Mouse (Mus musculus): ENCODE data around the gene Lrpprc. TPM values are rescaled to one million over a fixed set of nuclear protein-coding genes. Genes with fewer than 3 reads are reported as not detected.

Gene Lrpprc
- polyA plus RNA-seq (2012; rRNA removed), result 39.6 and 40.3 TPM in 2 replicates

DNA sequence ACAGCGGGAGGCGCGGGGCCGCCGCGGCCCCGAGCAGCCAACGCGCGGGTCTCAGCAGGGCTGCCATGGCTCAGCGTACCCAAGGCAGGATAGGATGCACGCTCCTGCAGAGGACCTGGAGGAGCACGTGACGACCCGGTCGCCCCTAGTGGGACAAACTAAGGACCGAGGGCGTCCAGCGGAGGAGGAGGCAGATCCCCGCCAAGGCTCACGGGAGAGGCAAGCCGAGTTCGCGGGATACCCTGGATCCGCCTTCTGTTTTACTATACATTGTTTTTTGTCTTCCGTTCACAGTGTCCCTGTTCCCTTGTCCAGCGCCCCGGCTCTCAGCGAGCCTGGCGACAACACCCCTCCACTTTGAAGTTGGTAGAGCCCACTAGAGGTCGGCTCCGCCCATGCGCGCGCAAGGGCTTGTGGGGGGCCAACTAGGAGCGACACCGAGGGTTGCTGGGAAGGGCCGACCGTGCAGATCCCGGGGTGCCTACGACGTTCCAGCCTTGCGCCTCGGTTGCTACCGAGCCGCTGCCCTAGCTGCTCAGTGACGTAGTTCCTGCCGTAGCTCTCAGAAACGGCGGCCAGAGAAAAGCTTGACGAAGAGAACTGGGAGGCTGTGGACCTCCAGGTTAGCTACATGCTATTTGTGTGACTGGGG is at the start of gene Lrpprc:
Gene Lrpprc (minus strand): TSS at position 343 of the 652 bp plus-strand sequence.
- Histone ChIP-seq H3K27me3 (ENCODE audit: control insufficient read depth, insufficient read depth, low read length) (no peaks in the 10 kb centered on the region), H3K27ac (ENCODE audit: insufficient read depth, low read length) (peak within 1 kb of the TSS; percentile 93), H3K4me1 (ENCODE audit: control insufficient read depth, insufficient read depth, low read length) (peaks cover 8% of the 10 kb centered on the region; the same call in 1 of the 2 replicates), H3K4me3 (replicated peaks; ENCODE audit: insufficient read depth, low read depth, low read length) (peak within 1 kb of the TSS; percentile 78)
- WGBS, result under 1% methylated on average over 50 of the region's 51 CpGs
- no peak for TF ChIP-seq CTCF (IDR thresholded peaks at IDR 0.05; ENCODE audit: borderline replicate concordance, insufficient read depth, low read depth, low read length)
- peak; percentile 76 for TF ChIP-seq POLR2A (IDR thresholded peaks at IDR 0.05; ENCODE audit: borderline replicate concordance, insufficient read depth, low read length)
- peak; percentile 95 to 97 for DNase-seq

DNA sequence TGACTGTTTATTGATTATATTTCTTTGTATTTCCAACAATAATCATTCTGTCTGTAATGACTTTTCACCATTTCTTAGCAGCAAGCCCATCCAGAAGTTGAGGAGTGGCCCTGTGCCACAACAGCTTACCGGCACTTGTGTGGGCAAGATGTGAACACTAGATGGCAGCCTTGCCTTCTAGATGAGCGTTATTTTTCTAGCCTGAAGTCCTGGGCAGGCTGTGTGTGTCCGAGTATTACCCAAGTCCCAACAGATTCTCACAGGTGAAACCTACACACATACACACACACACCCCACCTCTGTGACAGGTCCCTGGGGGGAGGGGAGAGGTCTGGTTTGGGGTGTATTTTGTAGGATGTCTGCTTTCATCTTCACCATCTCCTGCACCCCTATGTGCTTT is 47.2 kb upstream of the Lrpprc start:
- no peaks in the 10 kb centered on the region for H3K4me1 ChIP-seq (ENCODE audit: control insufficient read depth, insufficient read depth, low read length)
- H3K27me3 ChIP-seq (ENCODE audit: control insufficient read depth, insufficient read depth, low read length), result no peaks in the 10 kb centered on the region
- DNase-seq, result peak; percentile 78 to 81
- H3K27ac ChIP-seq (ENCODE audit: insufficient read depth, low read length), result no peak overlapping the region
- TF ChIP-seq POLR2A (IDR thresholded peaks at IDR 0.05; ENCODE audit: borderline replicate concordance, insufficient read depth, low read length), result no peak
- TF ChIP-seq CTCF (IDR thresholded peaks at IDR 0.05; ENCODE audit: borderline replicate concordance, insufficient read depth, low read depth, low read length), result peak; percentile 98
- H3K4me3 ChIP-seq (replicated peaks; ENCODE audit: insufficient read depth, low read depth, low read length), result no peak overlapping the region
- WGBS, result 0% methylated on average over 3 of the region's 3 CpGs

DNA sequence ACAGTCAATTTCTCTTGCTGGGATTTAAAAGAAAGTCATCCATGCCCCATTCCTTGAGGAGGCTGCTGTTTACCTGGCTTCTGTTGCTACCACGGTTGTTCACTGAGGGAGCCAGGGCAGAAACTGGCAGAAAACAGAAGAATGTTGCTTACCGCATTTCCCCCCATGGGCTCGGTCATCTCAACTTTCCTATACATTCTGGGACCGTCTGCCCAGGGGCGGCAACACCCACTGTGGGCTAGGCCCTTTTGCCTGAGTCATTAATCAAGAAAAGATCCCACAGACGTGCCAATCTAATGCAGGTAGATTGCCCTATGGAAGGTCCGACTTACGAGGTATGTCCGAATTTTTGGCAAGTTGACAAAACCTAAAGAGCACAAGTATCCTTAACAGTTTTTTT is 44.7 kb upstream of the Lrpprc start:
- Histone ChIP-seq H3K27ac (ENCODE audit: insufficient read depth, low read length) (no peak overlapping the region), H3K27me3 (ENCODE audit: control insufficient read depth, insufficient read depth, low read length) (no peaks in the 10 kb centered on the region), H3K4me3 (replicated peaks; ENCODE audit: insufficient read depth, low read depth, low read length) (no peak overlapping the region), H3K4me1 (ENCODE audit: control insufficient read depth, insufficient read depth, low read length) (no peaks in the 10 kb centered on the region)
- no peak for DNase-seq
- TF ChIP-seq CTCF (IDR thresholded peaks at IDR 0.05; ENCODE audit: borderline replicate concordance, insufficient read depth, low read depth, low read length), result no peak
- TF ChIP-seq POLR2A (IDR thresholded peaks at IDR 0.05; ENCODE audit: borderline replicate concordance, insufficient read depth, low read length), result no peak
- WGBS, result 85% methylated on average over 9 of the region's 9 CpGs

- Histone ChIP-seq H3K4me3 (replicated peaks; ENCODE audit: insufficient read depth, low read depth, low read length) (no peak overlapping the region), H3K4me1 (ENCODE audit: control insufficient read depth, insufficient read depth, low read length) (no peaks in the 10 kb centered on the region), H3K27ac (ENCODE audit: insufficient read depth, low read length) (no peak overlapping the region), H3K27me3 (ENCODE audit: control insufficient read depth, insufficient read depth, low read length) (no peaks in the 10 kb centered on the region)
- DNase-seq, result no peak
- WGBS, result 18% methylated on average over 8 of the region's 8 CpGs
- TF ChIP-seq POLR2A (IDR thresholded peaks at IDR 0.05; ENCODE audit: borderline replicate concordance, insufficient read depth, low read length) (no peak), CTCF (IDR thresholded peaks at IDR 0.05; ENCODE audit: borderline replicate concordance, insufficient read depth, low read depth, low read length) (no peak)
These were observed 41.8 kb upstream of the Lrpprc start for GRCm38 (mm10) chr17:84832346-84832745.

- H3K4me1 ChIP-seq (ENCODE audit: control insufficient read depth, insufficient read depth, low read length), result no peaks in the 10 kb centered on the region
- H3K27me3 ChIP-seq (ENCODE audit: control insufficient read depth, insufficient read depth, low read length), result no peaks in the 10 kb centered on the region
- 94% methylated on average over 6 of the region's 6 CpGs for WGBS
- TF ChIP-seq POLR2A (IDR thresholded peaks at IDR 0.05; ENCODE audit: borderline replicate concordance, insufficient read depth, low read length), result no peak
- no peak for TF ChIP-seq CTCF (IDR thresholded peaks at IDR 0.05; ENCODE audit: borderline replicate concordance, insufficient read depth, low read depth, low read length)
- no peak overlapping the region for H3K4me3 ChIP-seq (replicated peaks; ENCODE audit: insufficient read depth, low read depth, low read length)
- no peak overlapping the region for H3K27ac ChIP-seq (ENCODE audit: insufficient read depth, low read length)
- no peak for DNase-seq
These were observed 37.7 kb upstream of the Lrpprc start for GRCm38 (mm10) chr17:84828301-84828700.

- Histone ChIP-seq H3K4me1 (ENCODE audit: control insufficient read depth, insufficient read depth, low read length) (no peaks in the 10 kb centered on the region), H3K27me3 (ENCODE audit: control insufficient read depth, insufficient read depth, low read length) (no peaks in the 10 kb centered on the region), H3K4me3 (replicated peaks; ENCODE audit: insufficient read depth, low read depth, low read length) (no peak overlapping the region), H3K27ac (ENCODE audit: insufficient read depth, low read length) (no peak overlapping the region)
- 16% methylated on average over 4 of the region's 4 CpGs for WGBS
- no peak for TF ChIP-seq POLR2A (IDR thresholded peaks at IDR 0.05; ENCODE audit: borderline replicate concordance, insufficient read depth, low read length)
- TF ChIP-seq CTCF (IDR thresholded peaks at IDR 0.05; ENCODE audit: borderline replicate concordance, insufficient read depth, low read depth, low read length), result no peak
- no peak for DNase-seq
These were observed 30.0 kb upstream of the Lrpprc start for GRCm38 (mm10) chr17:84820603-84821002.

DNA sequence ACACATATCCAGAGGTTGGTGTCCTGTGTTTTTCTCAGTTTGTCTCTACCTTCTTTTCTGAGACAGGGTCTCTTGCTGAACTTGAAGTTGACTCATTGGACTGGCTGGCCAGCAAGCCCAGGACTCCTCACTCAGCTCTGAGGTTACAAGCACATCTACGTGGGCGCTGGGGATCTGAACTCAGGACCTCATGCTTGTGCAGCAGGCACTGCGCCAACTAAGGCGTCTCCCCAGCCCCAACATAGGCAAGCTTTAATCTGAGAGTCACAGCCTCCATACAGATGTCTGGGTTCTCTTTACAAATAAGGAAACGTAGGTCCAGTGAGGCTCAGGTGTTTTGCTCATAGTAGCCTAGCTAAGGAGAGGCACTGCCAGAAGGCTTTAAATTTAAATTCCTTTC is 27.8 kb upstream of the Lrpprc start:
- H3K27ac ChIP-seq (ENCODE audit: insufficient read depth, low read length), result no peak overlapping the region
- H3K4me3 ChIP-seq (replicated peaks; ENCODE audit: insufficient read depth, low read depth, low read length), result no peak overlapping the region
- 83% methylated on average over 5 of the region's 5 CpGs for WGBS
- DNase-seq, result no peak
- no peaks in the 10 kb centered on the region for H3K27me3 ChIP-seq (ENCODE audit: control insufficient read depth, insufficient read depth, low read length)
- TF ChIP-seq CTCF (IDR thresholded peaks at IDR 0.05; ENCODE audit: borderline replicate concordance, insufficient read depth, low read depth, low read length) (no peak), POLR2A (IDR thresholded peaks at IDR 0.05; ENCODE audit: borderline replicate concordance, insufficient read depth, low read length) (no peak)
- no peaks in the 10 kb centered on the region for H3K4me1 ChIP-seq (ENCODE audit: control insufficient read depth, insufficient read depth, low read length)

- no peak for TF ChIP-seq POLR2A (IDR thresholded peaks at IDR 0.05; ENCODE audit: borderline replicate concordance, insufficient read depth, low read length)
- TF ChIP-seq CTCF (IDR thresholded peaks at IDR 0.05; ENCODE audit: borderline replicate concordance, insufficient read depth, low read depth, low read length), result no peak
- Histone ChIP-seq H3K27ac (ENCODE audit: insufficient read depth, low read length) (no peak overlapping the region), H3K4me1 (ENCODE audit: control insufficient read depth, insufficient read depth, low read length) (no peaks in the 10 kb centered on the region), H3K4me3 (replicated peaks; ENCODE audit: insufficient read depth, low read depth, low read length) (no peak overlapping the region), H3K27me3 (ENCODE audit: control insufficient read depth, insufficient read depth, low read length) (no peaks in the 10 kb centered on the region)
- 42% methylated on average over 9 of the region's 9 CpGs for WGBS
- DNase-seq, result no peak
These were observed 25.4 kb upstream of the Lrpprc start for GRCm38 (mm10) chr17:84816014-84816461.

Measured in cerebellum, adult 2 months (tissue).